Mouse (Mus musculus) urinary bladder, postnatal 10 days (tissue): ENCODE data around the gene Abtb2.

Experiments used
- DNase-seq: peaks from one replicate; pipeline ENCODE4 v3.0.0; 2022; ENCODE audit warnings: low spot score

The Abtb2 gene

DNA sequence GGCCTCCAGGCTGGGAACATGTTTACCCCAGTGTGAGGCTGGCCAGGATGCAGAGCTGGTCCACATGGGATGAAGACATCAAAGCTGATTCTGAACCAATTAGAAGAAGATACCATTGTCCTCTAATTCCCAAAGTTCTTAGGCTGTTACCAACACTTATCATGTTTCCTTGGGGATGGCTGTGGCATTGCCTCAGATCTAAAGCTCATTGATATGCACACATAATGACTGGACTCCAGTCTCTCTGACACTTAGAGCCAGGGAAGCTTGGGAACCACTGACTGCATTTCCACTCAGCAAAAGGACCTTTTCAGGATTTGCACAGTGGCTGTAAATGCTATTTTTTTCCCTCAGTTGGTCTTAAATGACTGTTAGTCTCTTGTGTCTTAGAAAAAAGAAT, 52.3 kb downstream of the Abtb2 start:
- DNase-seq, result no peak

DNA sequence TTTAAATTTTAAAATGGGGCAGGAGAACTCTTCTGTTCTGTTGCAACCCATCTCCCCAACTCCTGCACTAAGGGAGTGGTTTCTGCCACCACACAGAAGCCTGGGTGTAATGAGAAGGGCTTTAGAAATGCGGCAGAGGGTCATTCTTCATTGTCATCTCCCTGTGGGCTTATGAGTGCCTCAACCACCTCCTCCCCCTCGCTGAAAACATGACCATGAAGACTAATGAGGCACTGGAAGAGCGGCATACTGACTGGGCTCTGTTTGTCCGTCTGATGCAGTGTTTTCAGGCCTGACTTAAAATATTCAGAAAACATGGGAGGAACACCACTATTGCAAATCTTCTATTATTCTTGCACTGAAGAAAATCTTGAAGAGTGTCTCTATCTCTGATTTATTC, 56.8 kb downstream of the Abtb2 start:
- DNase-seq, result no peak

DNA sequence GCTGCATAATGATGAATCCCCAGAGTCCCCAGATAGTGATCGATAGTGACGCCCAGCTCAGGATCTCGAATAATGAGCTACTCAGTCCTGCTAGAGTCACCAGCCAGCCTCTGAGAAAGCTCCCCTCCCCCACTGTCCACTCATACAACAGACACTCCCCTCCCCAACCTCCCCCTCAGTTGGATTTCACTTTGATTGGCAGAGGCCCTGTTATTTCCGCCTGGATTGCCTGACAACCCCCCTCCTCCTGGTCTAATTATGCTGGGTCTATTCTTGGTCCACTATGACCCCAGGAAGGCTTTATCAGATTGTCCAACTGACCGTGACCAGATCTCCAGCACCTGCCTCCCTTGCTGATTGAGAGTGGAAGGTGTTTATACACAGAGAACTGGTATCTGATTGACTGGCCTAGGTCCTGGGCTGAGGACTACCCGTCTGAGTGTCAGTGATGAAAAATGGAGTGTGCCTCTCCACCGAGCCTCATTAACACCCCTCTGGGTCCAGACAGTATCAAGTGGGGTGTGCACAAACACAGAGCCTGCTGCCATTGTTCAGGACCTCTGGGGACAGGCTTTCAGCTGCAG, 59.3 kb downstream of the Abtb2 start:
- DNase-seq, result no peak

DNA sequence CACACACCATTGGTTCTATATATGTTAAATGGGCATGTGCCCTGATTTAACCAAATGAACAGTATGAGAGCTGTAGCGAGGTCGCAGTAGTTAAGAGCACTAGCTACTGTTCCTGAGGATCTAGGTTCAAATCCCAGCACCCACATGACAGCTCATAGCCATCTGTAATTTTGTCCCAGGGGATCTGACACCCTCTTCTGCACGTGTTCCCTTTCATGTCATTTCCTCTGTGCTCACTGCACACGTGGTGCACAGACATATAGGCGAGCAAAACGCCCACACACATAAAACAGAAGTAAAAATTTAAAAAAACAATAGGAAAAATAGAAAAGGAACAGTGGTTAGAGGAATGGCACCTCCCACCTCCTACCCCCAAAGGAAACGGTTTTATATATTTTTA, 61.0 kb downstream of the Abtb2 start:
- DNase-seq, result no peak

DNA sequence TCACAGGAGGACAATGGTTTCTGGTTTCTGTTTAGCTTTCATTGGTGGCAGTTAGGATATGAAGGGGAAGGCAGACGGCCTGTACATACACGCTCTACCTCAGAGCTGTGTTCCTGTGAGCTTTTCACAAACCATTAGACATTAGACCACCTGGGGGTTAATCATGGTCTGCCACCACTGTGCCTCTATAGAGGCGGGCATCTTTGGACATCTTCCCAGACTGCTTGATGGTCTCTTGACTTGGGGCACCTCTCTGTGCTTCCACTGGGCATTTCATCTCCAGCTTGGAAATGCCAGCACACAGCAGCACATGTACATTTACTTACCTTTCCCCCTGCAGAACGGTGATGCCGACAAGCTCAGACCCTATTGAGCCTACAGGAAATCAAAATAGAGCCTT, 63.8 kb downstream of the Abtb2 start:
- DNase-seq, result no peak

DNA sequence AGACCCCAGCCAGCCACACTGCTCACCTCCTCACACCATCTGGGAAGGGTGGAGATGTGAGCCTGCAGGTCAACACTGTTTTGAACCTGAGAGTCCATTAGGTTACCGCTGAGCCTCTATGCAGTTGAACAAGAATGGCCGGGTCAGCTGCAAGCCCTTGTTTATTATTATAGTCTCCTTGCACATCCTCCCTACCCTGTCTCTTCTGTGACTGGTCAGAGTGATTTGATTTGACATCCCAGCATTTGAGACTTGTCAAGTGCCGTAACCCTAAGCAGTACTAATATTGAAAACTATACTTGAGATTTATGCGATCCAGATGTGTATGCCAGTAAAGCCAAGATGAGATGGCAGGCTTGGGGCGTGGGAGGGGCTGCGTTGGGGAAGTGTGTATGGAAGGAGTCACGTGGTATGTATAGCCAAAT, 65.2 kb downstream of the Abtb2 start:
- no peak for DNase-seq

DNA sequence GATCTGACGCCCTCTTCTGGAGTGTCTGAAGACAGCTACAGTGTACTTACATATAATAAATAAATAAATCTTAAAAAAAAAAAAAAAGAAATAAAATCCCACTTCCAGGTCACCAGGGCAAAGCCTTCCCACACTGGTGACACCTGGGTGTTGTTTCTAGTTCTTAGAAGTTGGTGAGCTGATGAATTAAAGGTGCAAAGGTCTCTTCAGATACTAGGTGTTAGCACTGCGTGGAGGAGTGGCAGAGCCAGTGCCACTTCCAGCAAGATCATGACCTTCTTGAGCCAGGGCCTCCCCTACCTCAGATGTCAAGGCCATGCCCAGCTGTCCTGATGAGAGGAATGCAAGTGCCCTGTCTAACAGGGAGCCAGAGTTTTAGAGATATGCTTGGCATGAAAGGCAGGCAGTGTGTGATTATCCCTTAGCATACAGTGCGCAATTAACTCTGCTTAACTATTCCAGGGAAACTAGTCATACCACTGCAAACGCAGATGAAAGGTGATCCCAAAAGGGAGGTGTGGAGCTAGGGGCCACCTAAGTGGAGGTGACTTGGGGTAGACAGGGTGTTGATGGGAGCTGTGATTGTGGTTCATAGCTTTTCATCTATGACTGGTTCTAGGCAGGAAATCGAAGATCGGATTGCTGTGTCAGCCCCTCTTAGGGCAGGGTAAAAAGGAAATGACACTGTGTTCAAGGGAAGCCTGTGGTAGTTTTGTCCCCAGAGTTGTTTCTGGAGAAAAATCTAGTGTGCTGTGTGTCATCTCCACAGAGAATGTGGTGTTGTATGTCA, 66.2 kb downstream of the Abtb2 start:
- no peak for DNase-seq

DNA sequence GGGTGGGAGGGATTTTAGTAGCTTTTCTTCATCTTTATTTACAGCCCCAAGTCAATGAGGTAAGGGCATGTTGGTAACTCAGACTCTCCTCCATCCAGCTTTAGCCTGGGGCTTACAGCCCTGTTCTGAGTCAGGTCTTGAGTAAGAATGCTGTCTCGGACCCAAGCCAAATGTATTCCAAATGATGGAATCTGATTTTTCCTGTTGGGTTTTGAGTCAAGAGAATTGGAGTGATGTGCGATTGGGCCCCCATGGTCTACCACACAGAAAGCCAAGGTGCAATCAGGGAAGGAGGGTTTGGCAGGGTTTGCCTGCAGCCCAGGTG, 66.8 kb downstream of the Abtb2 start:
- no peak for DNase-seq

DNA sequence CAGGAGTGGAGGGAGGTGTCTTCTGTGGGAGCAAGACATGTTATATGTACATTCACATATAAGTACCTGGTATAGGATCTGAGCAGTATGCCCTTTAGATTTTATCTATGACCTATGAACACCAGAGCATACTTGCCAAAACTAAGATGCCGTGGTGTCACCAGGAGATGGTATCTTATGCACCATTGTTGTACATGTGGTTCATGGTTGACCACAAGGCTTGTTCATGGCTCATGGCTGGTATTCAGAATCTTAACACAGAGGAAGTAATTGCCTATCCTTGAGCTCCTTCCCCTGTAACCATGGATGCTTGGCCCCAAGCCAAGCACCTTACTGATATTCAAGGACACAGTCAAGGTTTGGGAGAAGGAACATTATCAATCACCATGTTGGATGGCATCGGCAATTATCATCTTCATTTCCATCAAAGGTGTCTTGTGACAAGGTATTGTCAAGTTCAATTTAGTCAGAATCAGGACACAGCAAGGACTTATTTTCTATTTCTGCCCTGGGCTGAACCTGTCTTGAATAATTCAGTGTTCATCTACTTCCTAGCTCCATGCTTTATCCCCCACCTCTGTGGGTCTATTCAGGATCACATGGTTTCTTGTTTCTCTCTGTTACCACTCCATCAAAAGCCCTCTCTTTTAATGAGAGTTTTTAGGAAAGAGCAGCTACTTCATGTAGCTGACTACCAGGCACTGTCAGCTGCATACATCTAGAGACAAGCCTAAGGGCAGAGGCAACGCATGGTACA, 69.8 kb downstream of the Abtb2 start:
- DNase-seq, result no peak

DNA sequence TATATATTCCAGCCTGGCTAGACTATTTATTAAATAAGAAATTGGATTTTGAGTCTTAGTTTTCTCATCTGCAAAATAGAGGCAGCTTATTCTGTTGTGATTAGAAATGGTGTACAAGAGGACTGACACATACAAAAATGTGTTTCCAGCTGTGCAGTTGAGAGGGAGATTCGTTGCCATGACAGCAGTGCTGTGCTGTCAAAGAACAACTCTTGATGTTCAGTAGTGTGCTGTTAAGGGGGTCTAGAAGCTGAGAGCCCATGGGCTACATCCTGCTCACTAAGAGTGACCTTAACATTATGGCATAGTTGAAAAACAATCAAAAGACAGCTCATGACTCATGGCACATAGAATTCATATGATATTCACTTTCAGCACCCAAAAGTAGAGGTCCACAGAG, 71.3 kb downstream of the Abtb2 start:
- no peak for DNase-seq

DNA sequence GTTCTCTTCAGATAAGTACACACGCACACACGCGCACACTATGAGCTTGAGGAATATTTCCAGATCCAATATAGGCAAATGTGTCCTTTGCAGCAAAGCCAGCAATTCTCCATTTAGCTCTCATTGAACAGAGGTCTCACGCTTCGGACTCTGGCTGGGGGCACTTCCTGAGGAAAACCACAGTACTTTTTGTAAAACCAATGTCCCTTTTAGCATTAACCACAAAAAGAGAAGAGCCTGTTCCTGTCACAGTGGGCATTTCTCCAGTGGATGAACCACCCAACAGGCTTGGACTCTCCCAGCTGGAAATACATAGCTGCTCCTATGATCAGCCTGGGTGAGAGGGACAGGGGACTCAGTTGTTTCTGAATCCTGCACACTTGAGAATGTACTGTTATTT, 71.8 kb downstream of the Abtb2 start:
- DNase-seq, result no peak

DNA sequence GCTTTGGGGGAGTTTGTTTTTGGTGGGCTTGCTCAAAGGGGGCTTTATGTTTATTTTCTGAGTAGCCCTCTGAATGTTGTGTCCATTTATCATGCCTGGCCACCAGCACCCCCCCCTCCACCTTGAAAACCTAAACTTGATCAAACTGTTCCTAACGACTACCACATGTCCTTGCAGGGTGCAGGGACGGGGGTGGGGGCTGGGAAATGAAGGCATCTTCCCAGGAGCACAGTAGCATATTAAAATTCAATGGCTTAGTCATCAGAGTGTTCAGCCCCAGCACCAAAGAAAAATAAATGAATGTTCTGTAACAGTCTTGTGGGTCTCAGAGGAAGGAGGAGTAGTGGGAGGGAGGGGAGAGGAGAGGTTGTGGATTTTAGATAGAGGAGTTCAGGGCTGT, 73.6 kb downstream of the Abtb2 start:
- no peak for DNase-seq

DNA sequence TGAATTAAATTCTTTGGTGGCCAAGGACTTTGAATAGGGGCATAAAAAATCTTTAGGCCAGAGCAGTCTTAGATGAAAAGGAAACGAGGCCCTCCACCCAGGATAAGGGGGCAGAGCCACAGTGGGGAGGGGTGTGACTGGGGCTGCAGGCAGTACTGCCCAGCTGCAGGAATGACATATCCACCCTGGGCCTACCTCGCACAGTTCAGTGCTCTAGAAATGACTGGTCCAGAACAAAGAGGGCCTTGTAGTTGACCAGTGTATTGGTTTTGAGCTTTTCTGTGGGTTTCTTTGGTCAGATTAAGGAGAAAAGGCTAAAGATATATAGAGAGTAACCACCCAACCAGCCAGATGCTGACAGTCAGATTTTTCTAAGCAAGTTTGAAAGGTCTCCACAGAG, 74.8 kb downstream of the Abtb2 start:
- no peak for DNase-seq

DNA sequence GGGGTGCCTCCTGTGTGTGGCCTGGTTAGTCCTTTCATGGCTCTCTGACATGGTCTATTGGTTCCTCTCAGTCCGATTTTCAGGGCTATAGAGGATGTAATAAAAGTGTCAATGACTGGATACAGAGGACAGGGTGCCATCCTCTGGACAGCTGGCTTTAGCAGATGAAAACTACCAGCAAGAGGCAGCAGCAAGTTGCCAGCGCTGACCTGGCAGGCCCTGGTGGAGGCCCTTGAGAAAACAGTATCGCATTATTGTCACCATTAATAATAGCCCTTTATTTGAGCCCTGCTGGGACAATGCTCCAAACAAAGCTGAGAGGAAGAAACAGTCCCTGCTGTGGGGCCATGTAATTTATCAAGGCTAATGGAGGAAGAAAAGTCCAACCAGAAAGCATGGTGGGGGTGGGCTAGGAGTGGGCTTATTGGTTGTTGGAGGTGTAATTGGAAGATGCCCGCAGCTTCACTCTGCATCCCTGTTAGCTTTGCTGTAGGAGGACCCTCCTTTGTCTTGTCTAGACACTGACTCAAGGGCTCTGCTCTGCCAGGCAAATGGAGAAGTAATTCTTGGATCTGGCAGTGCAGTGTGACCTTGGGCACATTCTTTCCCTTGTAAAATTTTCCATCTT, 77.6 kb downstream of the Abtb2 start:
- no peak for DNase-seq

DNA sequence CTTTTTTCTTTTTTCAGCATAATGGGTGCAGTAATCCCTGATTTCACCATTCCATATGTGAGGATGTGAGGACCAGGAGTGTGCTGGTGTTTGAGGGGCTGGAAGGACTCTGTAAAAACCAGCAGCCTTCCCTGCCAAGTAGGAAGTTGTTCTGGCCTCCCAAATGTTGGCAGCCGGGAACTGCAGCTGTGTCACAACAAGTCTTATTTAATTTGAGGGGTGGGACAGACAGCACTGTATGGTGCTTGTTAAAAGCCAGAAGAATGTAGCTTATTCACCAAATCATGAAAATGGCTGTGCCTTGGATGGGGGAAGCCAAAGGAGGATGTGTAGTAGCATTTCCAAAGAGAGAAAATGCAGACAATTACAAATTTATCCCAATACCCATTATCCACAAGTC, 78.3 kb downstream of the Abtb2 start:
- DNase-seq, result no peak

DNA sequence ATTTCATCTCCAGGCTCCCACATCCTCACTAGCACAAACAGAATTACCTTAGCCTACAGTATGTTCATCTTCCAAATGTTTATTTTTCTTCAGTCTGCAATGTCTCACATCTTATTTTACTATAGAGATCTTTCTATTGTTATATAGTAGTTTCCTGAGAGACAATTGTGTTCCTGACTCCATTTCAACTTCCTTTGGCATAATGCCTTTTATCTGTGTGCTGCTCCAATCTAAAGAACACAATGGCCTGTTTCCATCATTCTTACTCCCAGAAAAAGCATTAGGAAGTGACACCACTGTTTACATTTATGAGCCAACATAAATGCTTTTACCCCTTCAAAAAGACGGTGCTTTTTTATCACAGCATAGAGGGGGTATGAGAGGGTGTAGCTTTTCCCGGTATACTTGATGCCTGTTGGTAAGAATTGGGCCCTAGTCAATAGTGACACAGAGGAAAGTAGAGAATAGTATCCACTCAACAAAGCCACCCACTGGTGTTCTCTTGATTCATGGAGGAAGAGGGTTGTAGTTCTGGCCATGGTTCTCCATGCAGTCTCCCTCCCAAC, 84.3 kb downstream of the Abtb2 start:
- no peak for DNase-seq

DNA sequence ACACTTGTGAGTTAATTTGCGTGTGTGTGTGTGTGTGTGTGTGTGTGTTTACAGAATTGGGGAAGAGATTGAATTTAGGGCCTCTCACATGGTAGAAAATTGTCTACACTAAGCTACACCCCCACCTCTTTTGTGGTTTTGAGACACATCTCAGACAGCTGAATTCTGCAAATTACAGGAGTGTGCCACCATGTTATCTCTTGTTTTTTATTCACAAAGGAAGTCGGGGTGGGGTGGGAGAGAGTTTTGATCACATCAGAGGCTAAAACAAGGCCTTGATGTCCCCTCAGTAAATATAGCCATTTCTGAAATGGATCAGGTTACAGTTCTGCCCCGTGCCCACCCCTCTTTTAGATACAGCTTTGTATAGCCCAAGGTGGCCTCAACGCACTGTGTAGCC, 86.0 kb downstream of the Abtb2 start:
- DNase-seq, result no peak

DNA sequence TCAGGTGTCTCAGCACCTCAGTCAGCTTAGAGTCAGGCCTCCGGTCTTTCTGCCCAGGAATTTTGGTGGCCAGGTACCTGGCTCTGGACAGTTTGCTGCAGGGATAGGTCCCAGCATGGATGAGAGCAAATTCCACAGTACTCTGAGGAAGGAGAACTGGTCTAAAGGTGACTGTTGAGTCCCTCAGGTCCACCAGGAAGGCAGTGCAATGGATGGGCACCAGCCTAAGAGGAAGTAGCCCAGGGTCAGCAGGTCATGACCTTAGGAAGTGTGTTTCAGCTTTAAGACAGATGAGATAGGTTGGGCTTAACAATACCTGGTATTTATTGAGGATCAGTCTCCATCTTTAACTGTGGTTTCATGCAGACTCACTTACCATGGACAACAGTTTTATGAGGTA, 88.9 kb downstream of the Abtb2 start:
- no peak for DNase-seq

DNA sequence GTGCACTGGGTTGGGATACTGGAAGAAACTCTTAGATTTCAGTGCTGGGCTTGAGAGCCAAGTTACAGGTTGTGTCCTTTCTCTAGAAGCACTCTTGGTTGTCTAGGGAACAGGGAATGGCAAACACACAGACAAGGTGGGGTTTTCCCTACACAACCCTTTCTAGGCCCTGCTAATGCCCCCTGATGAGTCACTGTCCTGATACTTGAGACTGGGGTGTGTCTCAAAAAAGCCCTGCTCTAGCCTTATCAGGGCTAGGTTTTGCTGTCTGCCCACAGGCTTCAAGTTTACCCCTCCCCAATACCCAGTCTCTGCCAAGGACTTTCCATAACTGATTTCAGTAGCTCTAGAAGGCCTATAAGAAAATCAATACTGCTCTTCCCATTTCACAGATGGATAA, 89.9 kb downstream of the Abtb2 start:
- DNase-seq, result no peak

DNA sequence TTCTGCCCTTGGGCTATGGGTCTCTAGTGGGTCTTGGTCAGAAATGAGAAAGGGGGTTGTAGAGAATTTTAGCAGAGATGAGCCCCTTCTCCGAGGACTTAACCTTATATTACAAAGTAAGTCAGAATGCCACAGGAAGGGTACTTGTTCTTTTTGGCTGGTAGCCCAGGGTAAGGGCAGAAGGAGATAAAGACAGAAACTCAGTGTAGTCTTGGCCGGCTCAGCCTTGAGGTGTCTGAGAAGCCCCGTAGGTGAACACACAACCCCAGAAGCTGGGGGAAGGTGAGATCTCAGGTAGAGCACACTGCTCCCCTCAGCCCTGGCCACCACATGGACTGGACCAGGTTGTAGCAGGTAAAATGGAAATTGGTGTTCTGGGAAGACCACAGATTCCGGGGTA, 93.1 kb downstream of the Abtb2 start:
- no peak for DNase-seq

DNA sequence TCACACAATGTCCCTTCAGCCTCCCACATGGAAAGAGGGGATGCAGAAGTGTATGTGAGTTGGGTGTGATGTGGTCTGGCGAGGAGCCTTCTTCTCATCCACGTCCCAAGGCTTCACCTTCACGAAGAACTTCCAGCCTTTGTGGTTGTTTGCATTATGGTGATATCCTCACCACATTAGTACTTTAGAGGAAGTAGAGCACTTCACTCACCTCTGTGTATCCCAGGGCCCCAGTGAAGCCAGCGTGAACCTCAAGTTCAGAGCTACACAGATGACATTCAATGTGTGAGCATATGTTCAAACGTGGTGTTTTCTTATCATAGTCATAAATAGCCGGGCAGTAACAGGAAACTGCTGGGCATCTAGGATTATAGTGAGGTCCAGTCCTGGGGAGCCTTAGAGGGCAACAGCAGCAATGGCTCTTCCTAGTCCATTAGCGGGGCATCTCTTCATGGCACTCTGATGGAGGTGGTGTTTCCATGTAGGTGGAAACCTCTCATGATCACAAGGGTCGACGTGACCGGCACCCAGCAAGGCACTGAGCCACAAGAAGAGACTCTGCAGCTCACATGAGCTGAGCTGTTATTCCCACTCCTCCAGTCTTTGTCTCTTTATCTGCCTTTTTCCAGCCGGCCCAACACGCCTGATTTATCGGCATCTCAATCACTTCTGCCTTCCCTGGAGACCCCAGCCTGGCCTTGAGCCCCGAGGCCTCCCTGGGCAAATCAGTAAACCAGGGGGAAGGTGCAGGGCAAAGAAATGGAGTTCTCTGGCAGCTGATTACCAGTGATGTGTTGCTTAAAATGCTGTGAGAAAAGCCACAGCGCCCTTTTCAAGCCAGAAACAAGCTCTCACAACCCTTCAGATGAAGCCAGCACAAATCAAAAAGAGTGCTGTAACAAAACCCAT, 93.8 kb downstream of the Abtb2 start:
- no peak for DNase-seq

DNA sequence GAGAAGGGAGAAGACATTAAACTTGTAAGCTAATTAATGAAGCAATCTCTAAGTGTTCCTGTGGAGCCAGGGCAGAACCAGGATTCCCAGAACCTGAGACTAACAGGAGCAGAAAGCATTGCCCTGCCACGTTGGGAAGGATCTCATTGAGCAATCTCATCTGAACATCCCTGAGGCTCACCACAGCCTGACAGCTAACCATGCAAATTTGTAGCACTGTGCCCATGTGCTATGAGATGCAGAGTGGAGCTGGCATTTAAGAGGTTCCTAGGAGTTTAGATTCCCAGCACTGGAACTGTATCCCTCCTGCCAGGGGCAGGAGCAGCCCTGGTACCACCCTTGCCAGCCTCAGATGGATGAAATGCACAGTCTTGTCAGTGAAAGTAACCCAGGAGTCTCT, 95.6 kb downstream of the Abtb2 start:
- DNase-seq, result no peak
